Mouse (Mus musculus): ENCODE measurements around the gene AB124611. TPM values are rescaled to one million over a fixed set of nuclear protein-coding genes. Genes with fewer than 3 reads are reported as not detected.

Gene AB124611
- total and polyA plus RNA-seq, 2 experiments from 2014 or later = 0.68 to 1.7 TPM

GRCm38 (mm10) chr9:21553607-21554273, 27.8 kb downstream of the AB124611 start:
- Histone ChIP-seq H3K4me2 (ENCODE audit: low read depth, low read length, poor library complexity, severe bottlenecking) (no peak overlapping the region), H3K36me3 (ENCODE audit: insufficient read depth, low read length) (peaks cover 13% of the 10 kb centered on the region; the same call in 1 of the 2 replicates), H3K9ac (replicated peaks; ENCODE audit: low read length, poor library complexity, severe bottlenecking) (no peak overlapping the region), H3K4me1 (ENCODE audit: insufficient read depth, low read length) (no peaks in the 10 kb centered on the region), H3K9me3 (ENCODE audit: low read length) (no peaks in the 10 kb centered on the region), H3K27ac (ENCODE audit: low read depth, low read length) (no peak overlapping the region), H3K27me3 (ENCODE audit: insufficient read depth, low read length) (no peaks in the 10 kb centered on the region), H3K4me3 (ENCODE audit: low read depth, low read length) (no peak overlapping the region)
- TF ChIP-seq CTCF (IDR thresholded peaks at IDR 0.05) = no peak
- ATAC-seq (ENCODE audit: low FRiP score) (no peak), DNase-seq (ENCODE audit: low spot score) (no peak)
- 90% methylated on average over 6 of the region's 6 CpGs for WGBS

- H3K9ac ChIP-seq (replicated peaks; ENCODE audit: low read length, poor library complexity, severe bottlenecking) = no peak overlapping the region
- no peak overlapping the region for H3K4me2 ChIP-seq (ENCODE audit: low read depth, low read length, poor library complexity, severe bottlenecking)
- DNase-seq (ENCODE audit: low spot score) (no peak), ATAC-seq (ENCODE audit: low FRiP score) (no peak)
- H3K9me3 ChIP-seq (ENCODE audit: low read length) = no peaks in the 10 kb centered on the region
- peaks cover 10% of the 10 kb centered on the region; the same call in 1 of the 2 replicates for H3K36me3 ChIP-seq (ENCODE audit: insufficient read depth, low read length)
- no peaks in the 10 kb centered on the region for H3K27me3 ChIP-seq (ENCODE audit: insufficient read depth, low read length)
- TF ChIP-seq CTCF (IDR thresholded peaks at IDR 0.05) = no peak
- H3K4me3 ChIP-seq (ENCODE audit: low read depth, low read length) = no peak overlapping the region
- no peaks in the 10 kb centered on the region for H3K4me1 ChIP-seq (ENCODE audit: insufficient read depth, low read length)
- no peak overlapping the region for H3K27ac ChIP-seq (ENCODE audit: low read depth, low read length)
- 87% methylated on average over 6 of the region's 6 CpGs for WGBS
Observed at GRCm38 (mm10) chr9:21555198-21555742, 29.3 kb downstream of the AB124611 start.

- H3K36me3 ChIP-seq (ENCODE audit: insufficient read depth, low read length) = 0 out of 2 replicates have a peak, but pooled peaks cover 10% of the 10 kb centered on the region
- H3K4me2 ChIP-seq (ENCODE audit: low read depth, low read length, poor library complexity, severe bottlenecking) = no peak overlapping the region
- ATAC-seq (ENCODE audit: low FRiP score) (no peak), DNase-seq (ENCODE audit: low spot score) (peak; percentile 8)
- H3K9me3 ChIP-seq (ENCODE audit: low read length) = no peaks in the 10 kb centered on the region
- no peaks in the 10 kb centered on the region for H3K4me1 ChIP-seq (ENCODE audit: insufficient read depth, low read length)
- H3K27me3 ChIP-seq (ENCODE audit: insufficient read depth, low read length) = no peaks in the 10 kb centered on the region
- WGBS = 90% methylated on average over 2 of the region's 2 CpGs
- TF ChIP-seq CTCF (IDR thresholded peaks at IDR 0.05) = no peak
- H3K9ac ChIP-seq (replicated peaks; ENCODE audit: low read length, poor library complexity, severe bottlenecking) = no peak overlapping the region
- H3K27ac ChIP-seq (ENCODE audit: low read depth, low read length) = no peak overlapping the region
- H3K4me3 ChIP-seq (ENCODE audit: low read depth, low read length) = no peak overlapping the region
Observed at GRCm38 (mm10) chr9:21556996-21557395, 31.0 kb downstream of the AB124611 start.

- no peaks in the 10 kb centered on the region for H3K9me3 ChIP-seq (ENCODE audit: low read length)
- no peak overlapping the region for H3K27ac ChIP-seq (ENCODE audit: low read depth, low read length)
Observed at GRCm38 (mm10) chr9:21557556-21557955, 31.6 kb downstream of the AB124611 start.

GRCm38 (mm10) chr9:21558366-21558765, 32.4 kb downstream of the AB124611 start:
- Histone ChIP-seq H3K4me1 (ENCODE audit: insufficient read depth, low read length) (no peaks in the 10 kb centered on the region), H3K9ac (replicated peaks; ENCODE audit: low read length, poor library complexity, severe bottlenecking) (no peak overlapping the region), H3K36me3 (ENCODE audit: insufficient read depth, low read length) (0 out of 2 replicates have a peak, but pooled peaks cover 10% of the 10 kb centered on the region), H3K27ac (ENCODE audit: low read depth, low read length) (no peak overlapping the region), H3K4me3 (ENCODE audit: low read depth, low read length) (no peak overlapping the region), H3K27me3 (ENCODE audit: insufficient read depth, low read length) (no peaks in the 10 kb centered on the region), H3K4me2 (ENCODE audit: low read depth, low read length, poor library complexity, severe bottlenecking) (no peak overlapping the region), H3K9me3 (ENCODE audit: low read length) (no peaks in the 10 kb centered on the region)
- DNase-seq (ENCODE audit: low spot score) (peak; percentile 6), ATAC-seq (ENCODE audit: low FRiP score) (no peak)
- WGBS = 82% methylated on average over 4 of the region's 4 CpGs
- no peak for TF ChIP-seq CTCF (IDR thresholded peaks at IDR 0.05)

More at GRCm38 (mm10) chr9:21557556-21557955, 31.6 kb downstream of the AB124611 start:
- Histone ChIP-seq H3K4me1 (ENCODE audit: insufficient read depth, low read length) (no peaks in the 10 kb centered on the region), H3K9ac (replicated peaks; ENCODE audit: low read length, poor library complexity, severe bottlenecking) (no peak overlapping the region), H3K36me3 (ENCODE audit: insufficient read depth, low read length) (0 out of 2 replicates have a peak, but pooled peaks cover 10% of the 10 kb centered on the region), H3K27me3 (ENCODE audit: insufficient read depth, low read length) (no peaks in the 10 kb centered on the region), H3K4me2 (ENCODE audit: low read depth, low read length, poor library complexity, severe bottlenecking) (no peak overlapping the region), H3K4me3 (ENCODE audit: low read depth, low read length) (no peak overlapping the region)
- no peak for DNase-seq (ENCODE audit: low spot score)
- TF ChIP-seq CTCF (IDR thresholded peaks at IDR 0.05) = no peak
- no peak for ATAC-seq (ENCODE audit: low FRiP score)
- 87% methylated on average over 2 of the region's 2 CpGs for WGBS

GRCm38 (mm10) chr9:21559151-21559550, 33.2 kb downstream of the AB124611 start:
- DNase-seq (ENCODE audit: low spot score) = no peak
- H3K36me3 ChIP-seq (ENCODE audit: insufficient read depth, low read length) = 0 out of 2 replicates have a peak, but pooled peaks cover 9% of the 10 kb centered on the region
- no peak overlapping the region for H3K4me2 ChIP-seq (ENCODE audit: low read depth, low read length, poor library complexity, severe bottlenecking)
- no peaks in the 10 kb centered on the region for H3K4me1 ChIP-seq (ENCODE audit: insufficient read depth, low read length)
- TF ChIP-seq CTCF (IDR thresholded peaks at IDR 0.05) = no peak
- H3K27ac ChIP-seq (ENCODE audit: low read depth, low read length) = no peak overlapping the region
- H3K9ac ChIP-seq (replicated peaks; ENCODE audit: low read length, poor library complexity, severe bottlenecking) = no peak overlapping the region
- H3K27me3 ChIP-seq (ENCODE audit: insufficient read depth, low read length) = no peaks in the 10 kb centered on the region
- no peaks in the 10 kb centered on the region for H3K9me3 ChIP-seq (ENCODE audit: low read length)
- no peak for ATAC-seq (ENCODE audit: low FRiP score)
- 97% methylated on average over 3 of the region's 3 CpGs for WGBS
- no peak overlapping the region for H3K4me3 ChIP-seq (ENCODE audit: low read depth, low read length)
